Mouse (Mus musculus) embryonic facial prominence, embryonic 11.5 days (tissue): ENCODE results near the gene Nap1l1. TPM values are rescaled to one million over a fixed set of nuclear protein-coding genes. Genes with fewer than 3 reads are reported as not detected.

ENCODE experiments used
- ATAC-seq: fragments of 200-750 bp; cut with Nextera tagmentation; replicated peaks from 2 replicates; pipeline ENCODE4 v1.8.0; 2017; ENCODE audit warnings: low read depth; ENCODE audit not compliant: insufficient number of reproducible peaks, low FRiP score, low TSS enrichment
- DNase-seq: peaks from one replicate; pipeline ENCODE4 v3.0.0-alpha.2; 2015; ENCODE audit warnings: low spot score
- H3K27ac ChIP-seq: fragments of 300-500 bp; sonication (generic); replicated peaks from 2 replicates; pipeline ENCODE4 v1.5.1; 2014; ENCODE audit warnings: mild to moderate bottlenecking, low read depth, low read length, control low read depth
- H3K27me3 ChIP-seq: fragments of 300-500 bp; sonication (generic); 2 replicates; pipeline ENCODE4 v1.6.1; 2014; ENCODE audit warnings: mild to moderate bottlenecking, low read length, moderate library complexity, mixed read lengths; ENCODE audit not compliant: control insufficient read depth, insufficient read depth
- H3K36me3 ChIP-seq: fragments of 300-500 bp; sonication (generic); replicated peaks from 2 replicates; pipeline ENCODE4 v1.6.1; 2014; ENCODE audit warnings: low read depth, mild to moderate bottlenecking, low read length, moderate library complexity, mixed read lengths; ENCODE audit not compliant: control insufficient read depth, insufficient read depth
- H3K4me1 ChIP-seq: fragments of 300-500 bp; sonication (generic); 2 replicates; pipeline ENCODE4 v1.6.1; 2014; ENCODE audit warnings: low read length, mixed read lengths; ENCODE audit not compliant: control insufficient read depth, insufficient read depth
- H3K4me2 ChIP-seq: fragments of 300-500 bp; sonication (generic); 2 replicates; pipeline ENCODE4 v1.6.1; 2014; ENCODE audit warnings: low read depth, mild to moderate bottlenecking, control low read depth, low read length, moderate library complexity
- H3K4me3 ChIP-seq: fragments of 300-500 bp; sonication (generic); 2 replicates; pipeline ENCODE4 v1.5.1; 2014; ENCODE audit warnings: low read depth, low read length, control low read depth
- H3K9ac ChIP-seq: fragments of 300-500 bp; sonication (generic); replicated peaks from 2 replicates; pipeline ENCODE4 v1.6.1; 2014; ENCODE audit warnings: mild to moderate bottlenecking, control low read depth, low read length
- H3K9me3 ChIP-seq: fragments of 300-500 bp; sonication (generic); replicated peaks from 2 replicates; pipeline ENCODE4 v1.6.1; 2016; ENCODE audit warnings: mild to moderate bottlenecking, low read length, inconsistent platforms, mixed read lengths; ENCODE audit not compliant: control insufficient read depth
- WGBS: fragments of 180-500 bp; shearing (Covaris S2); extraction: QIAGEN DNeasy Blood & Tissue Kit; methylation state at CpG from one replicate; pipeline ENCODE4 v1.1.7; 2014; 5-methylcytosine and 5-hydroxymethylcytosine counted together
- polyA plus RNA-seq: library from polyadenylated mRNA; unstranded; fragments of >200 nt; fragmentation: Nextera tagmentation; extraction: Ambion mirVana; gene quantifications from 2 replicates; pipeline ENCODE4 v1.2.1, GENCODE M21; 2014

Nap1l1 gene
- polyA plus RNA-seq, 1 experiment from 2014 or later: 443 TPM

GRCm38 (mm10) chr10:111520621-111521020 lies 47.6 kb downstream of the Nap1l1 start:
- DNase-seq: no peak
- Histone ChIP-seq H3K9ac (no peak overlapping the region), H3K4me2 (no peak overlapping the region), H3K9me3 (no peaks in the 10 kb centered on the region), H3K36me3 (no peaks in the 10 kb centered on the region), H3K4me1 (no peaks in the 10 kb centered on the region; the same call in none of the 2 replicates), H3K27me3 (no peaks in the 10 kb centered on the region), H3K4me3 (no peak overlapping the region), H3K27ac (no peak overlapping the region)
- ATAC-seq: no peak
- 53% methylated on average over 3 of the region's 3 CpGs for WGBS

GRCm38 (mm10) chr10:111521636-111522035 lies 48.6 kb downstream of the Nap1l1 start:
- ATAC-seq: no peak
- H3K4me1 ChIP-seq: no peaks in the 10 kb centered on the region; the same call in none of the 2 replicates
- no peaks in the 10 kb centered on the region for H3K27me3 ChIP-seq
- no peak overlapping the region for H3K27ac ChIP-seq
- WGBS: 58% methylated on average over 4 of the region's 4 CpGs
- H3K9me3 ChIP-seq: no peaks in the 10 kb centered on the region
- no peak for DNase-seq
- H3K9ac ChIP-seq: no peak overlapping the region
- H3K4me3 ChIP-seq: no peak overlapping the region
- no peaks in the 10 kb centered on the region for H3K36me3 ChIP-seq
- no peak overlapping the region for H3K4me2 ChIP-seq

GRCm38 (mm10) chr10:111522230-111522629 lies 49.2 kb downstream of the Nap1l1 start:
- no peaks in the 10 kb centered on the region for H3K36me3 ChIP-seq

GRCm38 (mm10) chr10:111523894-111524293 lies 50.9 kb downstream of the Nap1l1 start:
- H3K4me3 ChIP-seq: no peak overlapping the region
- H3K4me1 ChIP-seq: no peaks in the 10 kb centered on the region; the same call in none of the 2 replicates
- H3K4me2 ChIP-seq: no peak overlapping the region
- H3K27me3 ChIP-seq: no peaks in the 10 kb centered on the region
- WGBS: 61% methylated on average over 12 of the region's 12 CpGs
- ATAC-seq: no peak
- H3K36me3 ChIP-seq: no peaks in the 10 kb centered on the region
- H3K9me3 ChIP-seq: no peaks in the 10 kb centered on the region
- DNase-seq: no peak
- H3K27ac ChIP-seq: no peak overlapping the region
- no peak overlapping the region for H3K9ac ChIP-seq

More at GRCm38 (mm10) chr10:111522230-111522629, 49.2 kb downstream of the Nap1l1 start:
- Histone ChIP-seq H3K4me3 (no peak overlapping the region), H3K9me3 (no peaks in the 10 kb centered on the region), H3K27ac (no peak overlapping the region), H3K27me3 (no peaks in the 10 kb centered on the region), H3K4me1 (no peaks in the 10 kb centered on the region; the same call in none of the 2 replicates), H3K4me2 (no peak overlapping the region), H3K9ac (no peak overlapping the region)
- WGBS: 78% methylated on average over 4 of the region's 4 CpGs
- DNase-seq: no peak
- no peak for ATAC-seq

- H3K4me2 ChIP-seq: no peak overlapping the region
- 80% methylated on average over 5 of the region's 5 CpGs for WGBS
- no peaks in the 10 kb centered on the region for H3K4me1 ChIP-seq
- H3K36me3 ChIP-seq: no peaks in the 10 kb centered on the region
- 0 out of 2 replicates have a peak, but pooled peaks have one; percentile 13 for ATAC-seq
- H3K9me3 ChIP-seq: no peaks in the 10 kb centered on the region
- no peaks in the 10 kb centered on the region for H3K27me3 ChIP-seq
- DNase-seq: no peak
- no peak overlapping the region for H3K4me3 ChIP-seq
- no peak overlapping the region for H3K27ac ChIP-seq
- no peak overlapping the region for H3K9ac ChIP-seq
Measured at GRCm38 (mm10) chr10:111527057-111527456, 54.0 kb downstream of the Nap1l1 start.

- ATAC-seq: no peak
- no peak overlapping the region for H3K27ac ChIP-seq
- no peak overlapping the region for H3K9ac ChIP-seq
- no peak for DNase-seq
- H3K4me2 ChIP-seq: no peak overlapping the region
- H3K27me3 ChIP-seq: no peaks in the 10 kb centered on the region
- H3K9me3 ChIP-seq: no peaks in the 10 kb centered on the region
- no peaks in the 10 kb centered on the region for H3K36me3 ChIP-seq
- no peaks in the 10 kb centered on the region for H3K4me1 ChIP-seq
- WGBS: 86% methylated on average over 7 of the region's 7 CpGs
- no peak overlapping the region for H3K4me3 ChIP-seq
Measured at GRCm38 (mm10) chr10:111527613-111528012, 54.6 kb downstream of the Nap1l1 start.

- Histone ChIP-seq H3K4me3 (no peak overlapping the region), H3K9ac (no peak overlapping the region), H3K4me1 (no peaks in the 10 kb centered on the region), H3K36me3 (no peaks in the 10 kb centered on the region), H3K27ac (no peak overlapping the region), H3K9me3 (no peaks in the 10 kb centered on the region), H3K27me3 (no peaks in the 10 kb centered on the region), H3K4me2 (no peak overlapping the region)
- ATAC-seq (no peak), DNase-seq (no peak)
- WGBS: 60% methylated on average over 4 of the region's 4 CpGs
Measured at GRCm38 (mm10) chr10:111528283-111528682, 55.3 kb downstream of the Nap1l1 start.

- WGBS: 90% methylated on average over 7 of the region's 7 CpGs
- no peak overlapping the region for H3K4me2 ChIP-seq
- no peak overlapping the region for H3K9ac ChIP-seq
- DNase-seq (no peak), ATAC-seq (no peak)
- no peak overlapping the region for H3K4me3 ChIP-seq
- H3K9me3 ChIP-seq: no peaks in the 10 kb centered on the region
- H3K27ac ChIP-seq: no peak overlapping the region
- no peaks in the 10 kb centered on the region for H3K36me3 ChIP-seq
- no peaks in the 10 kb centered on the region for H3K27me3 ChIP-seq
- H3K4me1 ChIP-seq: no peaks in the 10 kb centered on the region
Measured at GRCm38 (mm10) chr10:111530398-111530797, 57.4 kb downstream of the Nap1l1 start.
